Mouse (Mus musculus) telencephalon, adult 2 months (tissue): Measurements from ENCODE around the gene Arhgef15.

Experiments used
- DNase-seq: peaks from one replicate; pipeline ENCODE4 v3.0.0-alpha.2; 2011; ENCODE audit warnings: low read depth, low spot score

Arhgef15 gene

DNA sequence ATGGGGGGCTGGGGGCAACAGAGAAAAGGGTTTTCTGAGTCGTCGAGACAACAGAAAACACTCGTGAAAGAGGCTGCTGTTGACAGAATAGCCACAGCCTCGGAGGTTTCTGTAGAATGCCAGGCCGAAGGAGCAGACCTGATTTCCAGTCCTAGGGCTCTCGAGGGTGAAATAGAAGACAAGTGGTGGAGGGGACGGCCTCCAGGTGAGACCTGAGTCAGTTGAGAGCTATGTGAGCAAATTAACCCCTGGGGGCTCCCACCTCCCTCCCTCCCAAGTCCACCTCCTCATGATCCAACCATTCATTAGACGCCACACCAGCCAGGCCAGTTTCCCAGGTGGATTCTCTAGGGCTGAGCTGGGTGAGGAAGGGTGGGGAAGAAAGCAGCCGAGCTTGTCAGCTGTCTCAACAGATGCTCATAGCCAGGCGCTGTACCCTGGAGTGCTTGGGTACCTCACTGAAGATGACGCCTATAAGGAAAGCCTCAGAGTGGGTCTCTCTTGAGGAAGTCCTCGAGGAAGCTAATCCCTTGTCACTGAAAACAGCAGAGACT lies 63.3 kb downstream of the Arhgef15 start:
- no peak for DNase-seq
